Mouse (Mus musculus) bone marrow, adult 2 months (tissue): ENCODE data around the gene Bcl11a.

Experiments used
- CTCF ChIP-seq: fragments of 200-500 bp; IDR thresholded peaks from 2 replicates; pipeline ENCODE4 v1.5.1; 2011; ENCODE audit warnings: low read length, control low read depth; ENCODE audit not compliant: control insufficient read depth, insufficient read depth
- POLR2A ChIP-seq: fragments of 200-500 bp; IDR thresholded peaks from 2 replicates; pipeline ENCODE4 v1.6.1; 2011; ENCODE audit warnings: low read depth, mild to moderate bottlenecking, control low read depth, low read length, borderline replicate concordance; ENCODE audit not compliant: control insufficient read depth

DNA sequence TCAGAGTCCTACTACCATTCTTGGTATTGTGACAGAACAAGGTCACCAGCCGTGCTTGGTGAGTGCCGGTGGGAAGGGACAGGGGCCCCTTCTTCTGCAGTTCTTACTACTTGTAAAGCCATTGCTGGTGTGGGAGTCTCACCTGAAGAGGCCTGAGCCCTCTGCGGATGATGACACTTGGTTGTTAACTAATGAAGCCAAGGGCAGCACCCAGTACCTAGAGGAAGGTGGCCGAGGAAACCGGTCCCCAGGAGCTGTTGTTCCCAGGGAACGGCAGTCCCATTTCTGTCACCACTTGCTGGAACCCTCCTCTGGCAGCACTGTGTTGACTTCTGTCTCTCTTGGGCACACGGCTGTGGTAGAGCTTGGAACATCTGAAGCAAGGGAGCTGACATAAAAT lies 105.6 kb downstream of the Bcl11a start:
- no peak for TF ChIP-seq POLR2A
- no peak for TF ChIP-seq CTCF
